Mouse (Mus musculus): Measurements from ENCODE around the gene Uqcc1.
A peak's percentile ranks its signal among the peaks of the same experiment; 100 is the strongest.

Uqcc1 gene

DNA sequence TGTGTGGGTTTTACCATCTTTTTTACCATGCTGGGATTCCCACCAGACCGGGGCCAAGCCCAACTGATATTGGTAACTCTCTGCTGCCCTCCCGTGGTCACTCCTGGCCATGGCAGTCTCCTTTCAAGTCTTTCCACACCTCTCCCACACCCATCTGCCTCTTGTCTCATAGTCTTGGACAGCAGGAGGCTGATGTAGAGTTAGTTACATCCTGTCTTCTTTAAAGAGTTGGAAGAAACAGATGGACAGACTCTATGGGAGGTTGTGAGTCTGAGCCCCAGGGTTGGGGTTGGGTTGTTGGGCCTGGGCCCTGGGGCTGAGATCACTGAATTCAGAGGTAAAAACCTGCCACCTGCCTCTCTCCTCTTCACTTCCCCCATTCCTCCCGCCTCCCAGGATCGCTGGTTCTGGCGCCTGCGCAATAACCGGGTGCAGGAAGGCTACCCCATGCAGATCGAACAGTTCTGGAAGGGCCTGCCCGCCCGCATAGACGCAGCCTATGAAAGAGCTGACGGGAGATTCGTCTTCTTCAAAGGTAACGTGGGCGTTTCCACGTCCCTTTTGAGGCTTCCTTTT lies 118.2 kb downstream of the Uqcc1 start:
- peak; percentile 48 for DNase-seq

- DNase-seq = no peak
Measured at GRCm38 (mm10) chr2:155809620-155810019, 120.5 kb downstream of the Uqcc1 start.

- DNase-seq = no peak
Measured at GRCm38 (mm10) chr2:155807408-155807807, 122.7 kb downstream of the Uqcc1 start.

DNA sequence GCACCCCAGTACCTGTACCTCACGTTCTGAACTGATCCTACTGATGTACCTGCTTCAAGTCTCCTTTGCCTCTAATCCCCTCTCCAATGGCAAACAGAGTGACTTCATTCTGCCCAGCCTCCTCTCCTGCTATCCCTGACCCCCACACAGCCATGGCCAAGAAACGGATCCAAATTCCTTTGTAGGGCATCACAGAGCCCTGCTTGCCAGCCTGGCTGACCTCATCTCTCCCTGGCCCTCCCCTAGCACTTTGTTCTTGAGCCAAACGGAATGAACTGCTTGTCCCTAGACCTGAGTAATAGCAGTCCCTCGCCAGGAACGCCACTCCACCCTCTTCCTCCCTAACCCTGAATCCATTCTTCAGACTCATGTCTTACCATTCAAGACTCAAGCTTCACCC lies 123.6 kb downstream of the Uqcc1 start:
- no peak for DNase-seq

DNA sequence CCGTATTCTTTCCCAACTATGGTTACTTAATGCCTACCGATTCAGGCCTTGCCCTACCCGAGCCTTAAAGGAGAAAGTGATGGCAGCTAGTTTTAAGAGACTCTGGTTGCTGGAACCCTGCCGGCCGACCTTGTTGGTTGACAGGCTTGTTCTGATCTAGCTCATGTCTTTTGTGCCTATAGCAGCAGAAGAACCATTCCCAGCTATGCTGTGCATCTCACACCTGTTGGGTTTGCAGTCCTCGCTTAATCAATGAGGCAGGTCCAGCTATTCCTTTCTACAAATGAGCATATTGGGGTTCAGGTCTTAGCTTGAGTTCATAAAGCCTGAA lies 124.2 kb downstream of the Uqcc1 start:
- DNase-seq = no peak

DNA sequence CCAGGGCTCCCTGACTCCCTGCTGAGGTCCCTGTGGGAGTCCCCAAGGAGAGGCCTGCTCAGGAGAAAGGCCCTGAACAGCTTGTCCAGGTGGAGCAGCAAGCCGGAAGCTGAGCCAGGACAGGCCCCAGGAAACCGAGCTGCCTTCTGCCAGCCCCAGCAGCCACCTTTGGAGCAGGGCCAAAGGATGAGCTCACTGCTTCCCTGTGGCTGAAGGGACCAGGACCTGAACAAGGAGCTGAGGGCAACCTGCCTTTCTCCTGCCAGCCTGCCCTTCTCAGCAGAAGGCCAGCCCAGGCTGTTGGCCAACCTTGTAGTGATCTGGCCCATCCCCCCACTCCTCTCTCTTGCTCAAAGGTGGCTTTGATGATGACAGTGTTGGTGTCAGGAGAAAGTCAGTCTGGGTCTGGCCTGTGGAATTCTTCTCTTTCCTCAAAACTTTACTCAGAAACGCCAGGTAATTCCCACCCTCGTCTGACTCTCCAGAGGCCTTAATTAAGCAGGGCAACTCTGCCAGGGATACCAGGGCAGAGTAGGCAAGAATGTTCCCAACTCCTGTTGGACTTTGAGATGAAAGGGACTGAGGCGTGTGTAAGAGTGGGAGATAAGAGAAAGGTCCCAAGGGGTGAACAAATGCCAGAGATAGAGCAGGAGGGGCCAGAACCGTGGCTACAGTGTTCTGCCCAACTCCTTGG lies 124.7 kb downstream of the Uqcc1 start:
- peak; percentile 58 for DNase-seq

GRCm38 (mm10) chr2:155804053-155804452 lies 126.1 kb downstream of the Uqcc1 start:
- no peak for DNase-seq

DNA sequence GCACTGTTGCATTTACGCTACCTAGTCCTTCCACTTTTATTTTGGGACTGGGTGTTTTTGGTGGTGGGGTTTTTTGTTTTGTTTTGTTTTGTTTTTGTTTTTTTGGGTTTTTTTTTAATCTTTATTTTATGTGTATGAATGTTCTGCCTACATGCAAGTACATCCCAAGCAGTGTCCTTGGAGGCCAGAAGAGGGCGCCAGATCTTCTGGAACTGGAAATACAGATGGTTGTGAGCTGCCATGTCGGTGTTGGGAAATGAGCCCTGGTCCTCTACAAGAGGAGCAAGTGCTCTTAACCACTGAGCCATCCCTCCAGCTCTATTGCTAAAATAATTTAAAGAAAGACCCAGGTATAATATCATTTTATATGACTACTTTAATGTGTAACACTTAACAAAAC lies 127.3 kb downstream of the Uqcc1 start:
- DNase-seq = no peak

- no peak for DNase-seq
Measured at GRCm38 (mm10) chr2:155798613-155799012, 131.5 kb downstream of the Uqcc1 start.

All from kidney, adult 11 months (tissue).